Mouse (Mus musculus) stomach, postnatal 0 days (tissue): ENCODE measurements around the gene Sema3f. TPM values are rescaled to one million over a fixed set of nuclear protein-coding genes. Genes with fewer than 3 reads are reported as not detected.

Source experiments
- ATAC-seq: fragments of 200-750 bp; cut with Nextera tagmentation; 2 replicates; pipeline ENCODE4 v1.8.0; 2017; ENCODE audit not compliant: low FRiP score, low TSS enrichment
- DNase-seq: peaks from one replicate; pipeline ENCODE4 v3.0.0-alpha.2; 2016; ENCODE audit warnings: low spot score
- H3K27ac ChIP-seq: fragments of 300-500 bp; sonication (generic); replicated peaks from 2 replicates; pipeline ENCODE4 v1.5.1; 2014; ENCODE audit warnings: mild to moderate bottlenecking, control low read depth
- H3K27me3 ChIP-seq: fragments of 300-500 bp; sonication (generic); 2 replicates; pipeline ENCODE4 v1.6.1; 2014; ENCODE audit warnings: low read length; ENCODE audit not compliant: control insufficient read depth, insufficient read depth
- H3K36me3 ChIP-seq: fragments of 300-500 bp; sonication (generic); 2 replicates; pipeline ENCODE4 v1.6.1; 2014; ENCODE audit warnings: low read length, mixed read lengths; ENCODE audit not compliant: control insufficient read depth, insufficient read depth
- H3K4me1 ChIP-seq: fragments of 300-500 bp; sonication (generic); replicated peaks from 2 replicates; pipeline ENCODE4 v1.6.1; 2014; ENCODE audit warnings: antibody characterized with exemption; ENCODE audit not compliant: control insufficient read depth, insufficient read depth
- H3K4me2 ChIP-seq: fragments of 300-500 bp; sonication (generic); replicated peaks from 2 replicates; pipeline ENCODE4 v1.6.1; 2014; ENCODE audit warnings: low read depth, mild to moderate bottlenecking, control low read depth, moderate library complexity
- H3K4me3 ChIP-seq: fragments of 300-500 bp; sonication (generic); 2 replicates; pipeline ENCODE4 v1.5.1; 2014; ENCODE audit warnings: low read depth, low read length, control low read depth
- H3K9ac ChIP-seq: fragments of 300-500 bp; sonication (generic); 2 replicates; pipeline ENCODE4 v1.6.1; 2014; ENCODE audit warnings: mild to moderate bottlenecking, low read length, control low read depth, mixed read lengths
- H3K9me3 ChIP-seq: fragments of 300-500 bp; sonication (generic); 2 replicates; pipeline ENCODE4 v1.6.1; 2016; ENCODE audit warnings: low read length; ENCODE audit not compliant: control insufficient read depth
- CTCF ChIP-seq: IDR thresholded peaks from 2 replicates; pipeline ENCODE4 v1.5.1; 2016; ENCODE audit warnings: antibody characterized with exemption, low read depth, mild to moderate bottlenecking, moderate library complexity
- EP300 ChIP-seq: optimal IDR thresholded peaks from 2 replicates; pipeline ENCODE3; 2016; ENCODE audit warnings: antibody characterized with exemption
- WGBS: fragments of 180-500 bp; shearing (Covaris S2); extraction: QIAGEN DNeasy Blood & Tissue Kit; methylation state at CpG from one replicate; pipeline ENCODE4 v1.1.7; 2014; 5-methylcytosine and 5-hydroxymethylcytosine counted together
- polyA plus RNA-seq: library from polyadenylated mRNA; unstranded; fragments of >200 nt; fragmentation: Nextera tagmentation; extraction: Ambion mirVana; gene quantifications from 2 replicates; pipeline ENCODE4 v1.2.1, GENCODE M21; 2015

The Sema3f gene
- polyA plus RNA-seq, 1 experiment from 2014 or later, result 11.7 TPM

GRCm38 (mm10) chr9:107697811-107698521 is 12.3 kb downstream of the Sema3f start:
- no peaks in the 10 kb centered on the region for H3K27me3 ChIP-seq
- peaks cover 45% of the 10 kb centered on the region for H3K4me1 ChIP-seq
- H3K9me3 ChIP-seq, result no peaks in the 10 kb centered on the region
- no peak overlapping the region; the same call in 1 of the 2 replicates for H3K9ac ChIP-seq
- H3K4me3 ChIP-seq, result no peak overlapping the region
- H3K27ac ChIP-seq, result peak overlapping the region; percentile 83
- H3K4me2 ChIP-seq, result peak overlapping the region; percentile 34
- TF ChIP-seq EP300, result no peak
- no peak for TF ChIP-seq CTCF
- 29% methylated on average over 14 of the region's 14 CpGs for WGBS
- no peak for DNase-seq
- no peak for ATAC-seq
- no peaks in the 10 kb centered on the region for H3K36me3 ChIP-seq

- DNase-seq (no peak), ATAC-seq (no peak)
- H3K4me1 ChIP-seq, result peaks cover 41% of the 10 kb centered on the region
- WGBS, result 49% methylated on average over 9 of the region's 9 CpGs
- no peak overlapping the region for H3K4me3 ChIP-seq
- no peaks in the 10 kb centered on the region for H3K27me3 ChIP-seq
- H3K9ac ChIP-seq, result no peak overlapping the region
- no peaks in the 10 kb centered on the region for H3K36me3 ChIP-seq
- no peak overlapping the region for H3K4me2 ChIP-seq
- no peak for TF ChIP-seq EP300
- no peak for TF ChIP-seq CTCF
- peak overlapping the region; percentile 40; the same call in 1 of the 2 replicates for H3K27ac ChIP-seq
- no peaks in the 10 kb centered on the region for H3K9me3 ChIP-seq
These were observed 13.2 kb downstream of the Sema3f start for GRCm38 (mm10) chr9:107696845-107697610.

- ATAC-seq (no peak), DNase-seq (no peak)
- Histone ChIP-seq H3K9ac (no peak overlapping the region), H3K27me3 (no peaks in the 10 kb centered on the region), H3K36me3 (no peaks in the 10 kb centered on the region; the same call in 1 of the 2 replicates), H3K4me2 (no peak overlapping the region), H3K4me1 (peaks cover 37% of the 10 kb centered on the region), H3K9me3 (no peaks in the 10 kb centered on the region), H3K4me3 (no peak overlapping the region), H3K27ac (0 out of 2 replicates have a peak overlapping the region, but pooled peaks have one; percentile 5)
- no peak for TF ChIP-seq CTCF
- TF ChIP-seq EP300, result no peak
- 34% methylated on average over 6 of the region's 6 CpGs for WGBS
These were observed 14.2 kb downstream of the Sema3f start for GRCm38 (mm10) chr9:107696106-107696479.

- Histone ChIP-seq H3K36me3 (peaks cover 2% of the 10 kb centered on the region; the same call in 1 of the 2 replicates), H3K27ac (0 out of 2 replicates have a peak overlapping the region, but pooled peaks have one; percentile 5), H3K9ac (no peak overlapping the region), H3K4me1 (peaks cover 32% of the 10 kb centered on the region), H3K4me2 (no peak overlapping the region), H3K27me3 (no peaks in the 10 kb centered on the region), H3K4me3 (no peak overlapping the region), H3K9me3 (no peaks in the 10 kb centered on the region)
- 67% methylated on average over 12 of the region's 12 CpGs for WGBS
- DNase-seq (no peak), ATAC-seq (no peak)
- TF ChIP-seq CTCF (no peak), EP300 (no peak)
These were observed 14.7 kb downstream of the Sema3f start for GRCm38 (mm10) chr9:107695441-107696105.

GRCm38 (mm10) chr9:107694627-107695026 is 15.6 kb downstream of the Sema3f start:
- no peak for TF ChIP-seq EP300
- TF ChIP-seq CTCF, result no peak

More at GRCm38 (mm10) chr9:107694627-107695026, 15.6 kb downstream of the Sema3f start:
- H3K9ac ChIP-seq, result no peak overlapping the region
- WGBS, result 67% methylated on average over 7 of the region's 7 CpGs
- H3K4me2 ChIP-seq, result no peak overlapping the region
- no peaks in the 10 kb centered on the region for H3K27me3 ChIP-seq
- H3K4me3 ChIP-seq, result no peak overlapping the region
- no peak for ATAC-seq
- no peak for DNase-seq
- no peaks in the 10 kb centered on the region for H3K9me3 ChIP-seq
- no peak overlapping the region for H3K27ac ChIP-seq
- H3K36me3 ChIP-seq, result peaks cover 6% of the 10 kb centered on the region
- H3K4me1 ChIP-seq, result peaks cover 22% of the 10 kb centered on the region
